Mouse (Mus musculus): ENCODE measurements at regions not wholly inside any gene's neighbourhood (a gene's known extent, or its start where the extent isn't known, plus 50 kb on each side); places are given as distances from the start of the nearest gene placed in this dataset.

DNA sequence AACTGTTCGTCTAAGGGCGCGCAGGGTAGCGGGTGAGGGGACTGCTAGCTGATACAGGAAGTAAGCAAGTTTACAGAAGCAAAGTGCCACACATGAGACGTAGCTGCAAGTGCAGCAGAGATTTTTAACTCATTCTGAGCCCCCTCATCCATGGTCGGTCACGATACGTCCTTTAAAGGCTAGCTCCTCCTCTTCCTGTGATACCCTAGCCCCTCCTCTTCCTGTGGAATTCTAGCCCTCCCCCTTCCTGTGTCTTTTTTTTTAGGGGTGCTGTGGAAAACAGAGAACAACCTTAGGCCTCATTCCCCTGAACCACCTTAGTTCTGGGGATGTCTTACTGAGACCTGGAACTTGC, 218.0 kb upstream of the Hs6st1 start:
- no peak for DNase-seq (ENCODE audit: low read depth, low spot score)
- Histone ChIP-seq H3K9me3 (replicated peaks; ENCODE audit: insufficient read depth, low read length) (no peaks in the 10 kb centered on the region), H3K9ac (ENCODE audit: control insufficient read depth, low read depth, low read length, poor library complexity, severe bottlenecking) (no peak overlapping the region), H3K27me3 (ENCODE audit: control insufficient read depth in 1 of 2, insufficient read depth in 2 of 2, low read length in 2 of 2) (no peaks in the 10 kb centered on the region), H3K79me2 (ENCODE audit: control insufficient read depth, insufficient read depth, low read length, poor library complexity) (no peaks in the 10 kb centered on the region), H3K27ac (ENCODE audit: control insufficient read depth, low read depth, low read length) (no peak overlapping the region), H3K4me1 (ENCODE audit: control insufficient read depth in 1 of 2, insufficient read depth in 2 of 2, low read length in 2 of 2) (peaks cover 29 to 72% of the 10 kb centered on the region in 2 experiments), H3K4me3 (ENCODE audit: control insufficient read depth in 1 of 2, insufficient read depth in 1 of 2, low read depth in 2 of 2, low read length in 2 of 2) (no peak overlapping the region), H3K36me3 (ENCODE audit: control insufficient read depth in 1 of 2, insufficient read depth in 2 of 2, low read length in 2 of 2) (peaks cover 0 to 43% of the 10 kb centered on the region in 2 experiments; a peak in 2 of 4 replicates)
- TF ChIP-seq GABPA (IDR thresholded peaks at IDR 0.05; ENCODE audit: low read depth, low read length) (no peak), ZMIZ1 (IDR thresholded peaks at IDR 0.05; ENCODE audit: low read depth, low read length) (no peak), ETS1 (IDR thresholded peaks at IDR 0.05; ENCODE audit: low read depth, low read length) (no peak), EP300 (IDR thresholded peaks at IDR 0.05; ENCODE audit: low read depth in 1 of 2, low read length in 2 of 2) (no peak), ZNF384 (IDR thresholded peaks at IDR 0.05; ENCODE audit: low read depth, low read length) (no peak), USF2 (IDR thresholded peaks at IDR 0.05; ENCODE audit: borderline replicate concordance in 1 of 2, insufficient read depth in 1 of 2, low read depth in 1 of 2, low read length in 2 of 2) (no peak), CHD1 (IDR thresholded peaks at IDR 0.05; ENCODE audit: low read depth, low read length) (no peak), ELF1 (IDR thresholded peaks at IDR 0.05; ENCODE audit: low read depth, low read length) (no peak), NELFE (IDR thresholded peaks at IDR 0.05; ENCODE audit: low read depth, low read length) (no peak), MYC (IDR thresholded peaks at IDR 0.05; ENCODE audit: low read depth, low read length) (no peak), POLR2A (IDR thresholded peaks at IDR 0.05; ENCODE audit: control insufficient read depth in 1 of 2, insufficient read depth in 1 of 2, low read depth in 1 of 2, low read length in 2 of 2, poor library complexity in 1 of 2) (no peak), TAL1 (IDR thresholded peaks at IDR 0.05; ENCODE audit: low read length) (no peak), RCOR1 (IDR thresholded peaks at IDR 0.05; ENCODE audit: low read depth, low read length) (no peak), SIN3A (IDR thresholded peaks at IDR 0.05; ENCODE audit: low read length) (no peak), MEF2A (IDR thresholded peaks at IDR 0.05; ENCODE audit: extremely low read depth, insufficient replicate concordance, low read depth, low read length, poor library complexity, severe bottlenecking) (no peak), E2F4 (IDR thresholded peaks at IDR 0.05; ENCODE audit: borderline replicate concordance, low read depth, low read length) (no peak), ZKSCAN1 (IDR thresholded peaks at IDR 0.05; ENCODE audit: low read depth, low read length) (no peak)

DNA sequence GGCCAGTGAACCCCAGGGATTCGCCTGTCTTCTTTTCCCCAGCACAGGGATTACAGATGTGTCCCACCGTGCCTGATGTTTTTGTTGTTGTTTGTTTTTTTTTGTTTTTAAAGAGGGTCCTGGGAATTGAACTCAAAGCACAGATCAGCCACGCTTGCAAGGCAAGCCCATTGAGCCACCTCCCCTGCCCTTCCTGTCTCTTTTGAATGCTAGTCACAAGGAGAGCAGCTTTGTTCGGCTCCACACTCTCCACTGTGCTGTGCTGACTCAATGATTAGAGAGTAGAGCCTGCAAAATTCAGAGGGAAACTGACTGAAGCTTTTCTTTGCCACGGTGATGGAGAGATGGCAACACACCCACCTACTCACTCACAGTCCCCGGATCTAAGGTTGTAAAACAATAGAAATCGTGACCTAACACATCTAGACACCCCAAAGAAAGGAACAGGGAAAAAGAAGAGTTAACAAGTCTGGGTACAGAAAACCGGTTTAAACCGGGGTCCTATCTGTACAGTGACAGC, 217.6 kb upstream of the Hs6st1 start:
- TF ChIP-seq ZC3H11A (IDR thresholded peaks at IDR 0.05; ENCODE audit: low read depth, low read length) (no peak), MEF2A (IDR thresholded peaks at IDR 0.05; ENCODE audit: extremely low read depth, insufficient replicate concordance, low read depth, low read length, poor library complexity, severe bottlenecking) (no peak), GATA1 (IDR thresholded peaks at IDR 0.05; ENCODE audit: low read depth, low read length) (no peak), SIN3A (IDR thresholded peaks at IDR 0.05; ENCODE audit: low read length) (no peak), RCOR1 (IDR thresholded peaks at IDR 0.05; ENCODE audit: low read depth, low read length) (no peak), POLR2AphosphoS5 (IDR thresholded peaks at IDR 0.05; ENCODE audit: borderline replicate concordance, low read depth, low read length) (no peak), KAT2A (conservative IDR thresholded peaks at IDR 0.05; ENCODE audit: low read depth, low read length) (no peak), MAX (IDR thresholded peaks at IDR 0.05; ENCODE audit: low read length) (no peak), USF1 (IDR thresholded peaks at IDR 0.05; ENCODE audit: low read depth, low read length) (no peak)
- H3K79me2 ChIP-seq (ENCODE audit: control insufficient read depth, insufficient read depth, low read length, poor library complexity), result no peaks in the 10 kb centered on the region
- H3K27ac ChIP-seq (ENCODE audit: control insufficient read depth, low read depth, low read length), result no peak overlapping the region
- H3K36me3 ChIP-seq (ENCODE audit: control insufficient read depth in 1 of 2, insufficient read depth in 2 of 2, low read length in 2 of 2), result peaks cover 0 to 48% of the 10 kb centered on the region in 2 experiments; a peak in 2 of 4 replicates
- H3K4me3 ChIP-seq (ENCODE audit: control insufficient read depth in 1 of 2, insufficient read depth in 1 of 2, low read depth in 2 of 2, low read length in 2 of 2), result no peak overlapping the region
- no peaks in the 10 kb centered on the region for H3K9me3 ChIP-seq (replicated peaks; ENCODE audit: insufficient read depth, low read length)
- DNase-seq (ENCODE audit: low read depth, low spot score), result no peak
- H3K27me3 ChIP-seq (ENCODE audit: control insufficient read depth in 1 of 2, insufficient read depth in 2 of 2, low read length in 2 of 2), result no peaks in the 10 kb centered on the region
- H3K4me1 ChIP-seq (ENCODE audit: control insufficient read depth in 1 of 2, insufficient read depth in 2 of 2, low read length in 2 of 2), result peaks cover 33 to 73% of the 10 kb centered on the region in 2 experiments
- H3K9ac ChIP-seq (ENCODE audit: control insufficient read depth, low read depth, low read length, poor library complexity, severe bottlenecking), result no peak overlapping the region
